Comparison of ENCODE assay signal across 19 mouse cellular contexts in the genomic region with DNA sequence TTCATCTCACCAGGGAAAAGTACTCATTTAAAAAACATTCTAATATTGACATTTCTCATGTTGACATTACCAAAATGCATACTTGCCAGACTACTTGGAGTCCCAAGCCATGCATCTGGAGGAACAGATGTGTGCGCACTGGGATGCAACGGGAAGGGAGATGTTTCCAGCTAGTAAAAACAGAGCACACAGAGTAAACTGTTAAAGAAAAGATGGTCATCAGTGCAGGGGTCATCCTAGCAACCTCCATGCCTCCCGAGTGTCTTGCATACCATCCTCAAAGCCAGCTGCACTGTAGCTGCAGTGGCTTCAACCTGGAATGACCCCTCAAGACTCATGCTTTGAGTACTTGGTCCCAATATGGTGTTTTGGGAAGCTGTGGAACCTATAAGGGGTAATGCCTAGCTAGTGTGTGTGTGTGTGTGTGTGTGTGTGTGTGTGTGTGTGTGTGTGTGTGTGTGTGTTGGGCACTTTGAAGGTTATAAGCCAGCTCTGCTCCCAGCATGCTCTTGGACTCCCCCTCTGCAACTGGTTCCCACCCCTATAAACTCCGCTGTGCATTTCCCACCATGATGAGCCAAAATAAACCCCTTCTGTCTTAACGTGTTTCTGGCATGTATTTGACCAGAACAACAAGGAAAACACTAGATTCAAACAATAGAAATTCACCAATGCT. TPM values are rescaled to one million over a fixed set of nuclear protein-coding genes. Genes with fewer than 3 reads are reported as not detected.
DNase-seq lines count a peak whose midpoint lies in the region; ATAC-seq lines count a peak whose summit lies in the region.
"Had no signal": no experiment of that assay in that cellular context is flagged by ENCODE, and none has a peak within 500 bp of the region (broad histone marks: within the 10 kb centered on the region; RNA-seq: fewer than 3 reads in every experiment).

No protein-coding gene starts in this region.

- no peaks in the 10 kb centered on the region for H3K27me3 ChIP-seq in intestine, embryonic 16.5 days (replicated peaks; ENCODE audit: control insufficient read depth, insufficient read depth, low read length)
- no peaks in the 10 kb centered on the region for H3K27me3 ChIP-seq in intestine, embryonic 15.5 days (replicated peaks)
- no peaks in the 10 kb centered on the region; the same call in 1 of the 2 replicates for H3K27me3 ChIP-seq in limb, embryonic 15.5 days
- H3K27me3 ChIP-seq in limb, embryonic 10.5 days (ENCODE audit: low read depth, poor library complexity, severe bottlenecking): peaks cover 18% of the 10 kb centered on the region; the same call in 1 of the 2 replicates
- H3K27me3 ChIP-seq: CH12.LX; embryonic facial prominence, embryonic 13.5 days; forebrain, embryonic 15.5 days had no signal

- 0 out of 2 replicates have a peak, but pooled peaks cover 3% of the 10 kb centered on the region for H3K9me3 ChIP-seq in intestine, embryonic 16.5 days (ENCODE audit: control insufficient read depth, low read length)
- H3K9me3 ChIP-seq in intestine, embryonic 15.5 days: no peaks in the 10 kb centered on the region
- H3K9me3 ChIP-seq in limb, embryonic 15.5 days: no peaks in the 10 kb centered on the region
- H3K9me3 ChIP-seq in limb, embryonic 10.5 days (replicated peaks): no peaks in the 10 kb centered on the region
- H3K9me3 ChIP-seq: embryonic facial prominence, embryonic 13.5 days; forebrain, embryonic 10.5 days; forebrain, embryonic 15.5 days; lung, embryonic 15.5 days; midbrain, embryonic 10.5 days had no signal

- H3K4me2 ChIP-seq in intestine, embryonic 16.5 days (ENCODE audit: low read depth, low read length): peak overlapping the region; percentile 32; the same call in 1 of the 2 replicates
- H3K4me2 ChIP-seq in intestine, embryonic 15.5 days (replicated peaks): no peak overlapping the region
- no peak overlapping the region for H3K4me2 ChIP-seq in limb, embryonic 15.5 days

- H3K9ac ChIP-seq in intestine, embryonic 16.5 days (ENCODE audit: low read depth, low read length): no peak overlapping the region
- no peak overlapping the region for H3K9ac ChIP-seq in intestine, embryonic 15.5 days
- H3K9ac ChIP-seq in limb, embryonic 15.5 days: no peak overlapping the region
- H3K9ac ChIP-seq: embryonic facial prominence, embryonic 13.5 days; forebrain, embryonic 15.5 days; heart, embryonic 12.5 days; limb, embryonic 12.5 days; lung, embryonic 15.5 days had no signal

- H3K4me3 ChIP-seq in intestine, embryonic 16.5 days (ENCODE audit: low read length): no peak overlapping the region
- no peak overlapping the region for H3K4me3 ChIP-seq in intestine, embryonic 15.5 days (replicated peaks)
- no peak overlapping the region for H3K4me3 ChIP-seq in limb, embryonic 15.5 days
- H3K4me3 ChIP-seq in limb, embryonic 10.5 days: no peak overlapping the region
- H3K4me3 ChIP-seq: forebrain, embryonic 10.5 days; forebrain, embryonic 15.5 days; midbrain, embryonic 10.5 days had no signal

- H3K4me1 ChIP-seq in intestine, embryonic 16.5 days (ENCODE audit: control insufficient read depth, insufficient read depth, low read length): peaks cover 15% of the 10 kb centered on the region
- peaks cover 14% of the 10 kb centered on the region for H3K4me1 ChIP-seq in intestine, embryonic 15.5 days (replicated peaks)
- peaks cover 23% of the 10 kb centered on the region for H3K4me1 ChIP-seq in limb, embryonic 15.5 days
- H3K4me1 ChIP-seq in limb, embryonic 10.5 days: peaks cover 43% of the 10 kb centered on the region

- WGBS in intestine, embryonic 16.5 days: 58% methylated on average over 5 of the region's 5 CpGs
- WGBS in intestine, embryonic 15.5 days: 58% methylated on average over 5 of the region's 5 CpGs
- WGBS in limb, embryonic 15.5 days: 56% methylated on average over 5 of the region's 5 CpGs
- WGBS in limb, embryonic 10.5 days: 71% methylated on average over 5 of the region's 5 CpGs

- no peak for ATAC-seq in intestine, embryonic 16.5 days
- ATAC-seq in intestine, embryonic 15.5 days: no peak
- no peak for ATAC-seq in limb, embryonic 15.5 days (ENCODE audit: insufficient number of reproducible peaks, low FRiP score, low TSS enrichment, low read depth)
- no peak for ATAC-seq in cerebellum, adult (ENCODE audit: insufficient number of reproducible peaks, low FRiP score, low TSS enrichment)
- ATAC-seq: forebrain, embryonic 15.5 days; hindbrain, embryonic 16.5 days had no signal

- H3K27ac ChIP-seq in intestine, embryonic 16.5 days (ENCODE audit: low read length): no peak overlapping the region
- no peak overlapping the region for H3K27ac ChIP-seq in intestine, embryonic 15.5 days
- H3K27ac ChIP-seq in limb, embryonic 15.5 days: peak overlapping the region; percentile 24; the same call in 1 of the 2 replicates
- no peak overlapping the region for H3K27ac ChIP-seq in limb, embryonic 10.5 days
- H3K27ac ChIP-seq: embryonic facial prominence, embryonic 13.5 days; forebrain, embryonic 15.5 days; limb, embryonic 12.5 days; lung, embryonic 15.5 days; midbrain, embryonic 10.5 days had no signal

- H3K36me3 ChIP-seq in intestine, embryonic 16.5 days (ENCODE audit: control insufficient read depth, insufficient read depth, low read length): no peaks in the 10 kb centered on the region
- no peaks in the 10 kb centered on the region for H3K36me3 ChIP-seq in intestine, embryonic 15.5 days
- H3K36me3 ChIP-seq in limb, embryonic 15.5 days: no peaks in the 10 kb centered on the region
- H3K36me3 ChIP-seq in limb, embryonic 10.5 days: no peaks in the 10 kb centered on the region
- H3K36me3 ChIP-seq: embryonic facial prominence, embryonic 13.5 days; forebrain, embryonic 10.5 days; forebrain, embryonic 15.5 days; heart, embryonic 12.5 days; limb, embryonic 12.5 days; lung, embryonic 15.5 days; midbrain, embryonic 10.5 days had no signal

- DNase-seq in adrenal gland, postnatal 10 days: peak; percentile 1
- no peak for DNase-seq in adrenal gland, adult (ENCODE audit: inconsistent age in 2 of 2, low spot score in 1 of 2)
- no peak for DNase-seq in limb, embryonic 10.5 days (ENCODE audit: low spot score)
- DNase-seq: adrenal gland, postnatal 14 days; cerebellum, adult 18-20 months; thymus, postnatal 14 days had no signal

RNA-seq across cellular contexts. Expression of a gene that starts 31.6 kb away (rescaled TPM):
- 10 to 100 TPM; 39.0 to 39.1 TPM for total RNA-seq in adrenal gland, postnatal 10 days (2021)
- 14.7 and 17.7 TPM in 2 replicates for polyA plus RNA-seq in intestine, embryonic 16.5 days (2015; fragmentation: Nextera tagmentation; extraction: Ambion mirVana)
- 17.4 and 18.6 TPM in 2 replicates for polyA plus RNA-seq in intestine, embryonic 15.5 days (2015; fragmentation: Nextera tagmentation; extraction: Ambion mirVana)
- polyA plus RNA-seq in limb, embryonic 15.5 days (2015; fragmentation: Nextera tagmentation; extraction: Ambion mirVana): 24.8 and 26.5 TPM in 2 replicates
- 14.9 and 16.4 TPM in 2 replicates for polyA plus RNA-seq in limb, embryonic 10.5 days (2016; fragmentation: Nextera tagmentation; extraction: Ambion mirVana)

RNA-seq across cellular contexts. Expression of a gene that starts 42.4 kb away (rescaled TPM):
- 10 to 100 TPM; 82.3 to 87.5 TPM for total RNA-seq in adrenal gland, postnatal 10 days (2021)
- polyA plus RNA-seq in intestine, embryonic 16.5 days (2015; fragmentation: Nextera tagmentation; extraction: Ambion mirVana): 76.2 and 84.2 TPM in 2 replicates
- polyA plus RNA-seq in intestine, embryonic 15.5 days (2015; fragmentation: Nextera tagmentation; extraction: Ambion mirVana): 74.4 and 84.6 TPM in 2 replicates
- polyA plus RNA-seq in limb, embryonic 15.5 days (2015; fragmentation: Nextera tagmentation; extraction: Ambion mirVana): 88.9 and 98.3 TPM in 2 replicates
- polyA plus RNA-seq in limb, embryonic 10.5 days (2016; fragmentation: Nextera tagmentation; extraction: Ambion mirVana): 84.6 and 89.8 TPM in 2 replicates
